Mouse (Mus musculus): ENCODE measurements around the gene Taar7a. TPM values are rescaled to one million over a fixed set of nuclear protein-coding genes. Genes with fewer than 3 reads are reported as not detected.

Gene Taar7a
- not detected for polyA plus RNA-seq (2012; fragmentation: generic; extraction: Trizol)

GRCm38 (mm10) chr10:23993381-23993780, at the start of gene Taar7a:
TSS of gene Taar7a (minus strand) at chr10:23993481.
- Histone ChIP-seq H3K4me3 (no peak within 1 kb of the TSS), H3ac (ENCODE audit: control insufficient read depth, insufficient read length) (no peak within 1 kb of the TSS), H3K27me3 (ENCODE audit: control insufficient read depth, insufficient read depth, insufficient read length) (peaks cover 5% of the 10 kb centered on the region), H3K79me2 (ENCODE audit: control insufficient read depth, insufficient read depth) (no peaks in the 10 kb centered on the region), H3K36me3 (ENCODE audit: control insufficient read depth, insufficient read depth) (no peaks in the 10 kb centered on the region), H3K4me2 (ENCODE audit: low read depth) (no peak within 1 kb of the TSS)
- TF ChIP-seq REST (IDR thresholded peaks at IDR 0.05; ENCODE audit: insufficient read depth, insufficient read length) (no peak), POLR2A (IDR thresholded peaks at IDR 0.05; ENCODE audit: insufficient read length, low read depth) (no peak), TCF12 (IDR thresholded peaks at IDR 0.05; ENCODE audit: insufficient read depth, poor library complexity, severe bottlenecking) (no peak), CEBPB (IDR thresholded peaks at IDR 0.05; ENCODE audit: insufficient read depth, poor library complexity, severe bottlenecking) (no peak), MAX (IDR thresholded peaks at IDR 0.05; ENCODE audit: low read depth) (no peak), TCF3 (IDR thresholded peaks at IDR 0.05; ENCODE audit: insufficient read length, low read depth) (no peak)

DNA sequence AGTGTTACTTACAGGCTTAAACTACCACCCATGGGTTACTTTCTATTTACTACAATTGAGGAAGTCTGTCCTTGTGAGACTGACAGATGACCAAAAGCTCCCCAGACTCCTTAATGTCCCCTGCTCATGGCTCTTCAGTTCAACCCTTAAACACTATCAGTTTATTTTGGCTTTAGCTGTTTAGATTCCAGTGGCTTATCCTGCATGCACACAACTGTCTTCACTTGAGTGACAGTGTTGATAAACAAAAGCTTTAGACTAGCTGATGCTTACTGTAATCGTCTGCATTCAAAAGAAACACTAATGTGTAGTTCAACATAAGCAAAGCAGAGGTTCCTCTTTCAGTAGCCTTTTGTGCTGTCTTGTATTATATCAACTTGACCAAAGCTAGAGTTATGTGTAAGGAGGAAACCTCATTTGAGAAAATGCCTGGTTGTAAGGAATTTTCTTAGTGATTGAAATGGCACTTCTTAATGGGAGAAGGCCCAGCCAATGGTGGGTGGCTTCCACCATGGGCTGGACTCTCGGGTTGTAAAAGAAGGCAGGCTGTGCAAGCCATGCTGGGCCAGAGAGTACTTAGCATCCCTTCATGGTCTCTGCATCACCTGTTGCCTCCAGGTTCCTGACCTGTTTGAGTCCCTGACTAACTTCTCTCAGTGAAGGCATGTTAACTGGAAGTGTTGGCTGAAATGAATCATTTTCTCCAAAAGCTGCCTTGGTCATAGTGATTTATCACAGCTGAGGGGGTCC, 47.0 kb upstream of the Taar7a start:
- no peaks in the 10 kb centered on the region for H3K79me2 ChIP-seq (ENCODE audit: control insufficient read depth, insufficient read depth)
- H3K4me2 ChIP-seq (ENCODE audit: low read depth), result no peak overlapping the region
- H3K36me3 ChIP-seq (ENCODE audit: control insufficient read depth, insufficient read depth), result no peaks in the 10 kb centered on the region
- no peak for TF ChIP-seq E2F4 (IDR thresholded peaks at IDR 0.05; ENCODE audit: insufficient read depth)
- no peak for TF ChIP-seq REST (IDR thresholded peaks at IDR 0.05; ENCODE audit: insufficient read depth, insufficient read length)
- no peak for TF ChIP-seq MYOG (IDR thresholded peaks at IDR 0.05; ENCODE audit: control insufficient read depth in 1 of 3, insufficient read depth in 1 of 3, insufficient read length in 2 of 3, low read depth in 2 of 3)
- no peak for TF ChIP-seq USF1 (IDR thresholded peaks at IDR 0.05; ENCODE audit: low read depth)
- no peak for TF ChIP-seq TCF12 (IDR thresholded peaks at IDR 0.05; ENCODE audit: insufficient read depth, poor library complexity, severe bottlenecking)
- H3K27me3 ChIP-seq (ENCODE audit: control insufficient read depth, insufficient read depth, insufficient read length), result no peaks in the 10 kb centered on the region
- no peak overlapping the region for H3K4me3 ChIP-seq
- H3ac ChIP-seq (ENCODE audit: control insufficient read depth, insufficient read length), result no peak overlapping the region

GRCm38 (mm10) chr10:24037314-24037713, 44.0 kb upstream of the Taar7a start, which contains the start of gene Taar7e:
TSS of gene Taar7e (plus strand) at chr10:24037614.
- Histone ChIP-seq H3K4me3 (no peak within 1 kb of the TSS), H3ac (ENCODE audit: control insufficient read depth, insufficient read length) (no peak within 1 kb of the TSS), H3K79me2 (ENCODE audit: control insufficient read depth, insufficient read depth) (no peaks in the 10 kb centered on the region), H3K27me3 (ENCODE audit: control insufficient read depth, insufficient read depth, insufficient read length) (no peaks in the 10 kb centered on the region), H3K36me3 (ENCODE audit: control insufficient read depth, insufficient read depth) (no peaks in the 10 kb centered on the region), H3K4me2 (ENCODE audit: low read depth) (no peak within 1 kb of the TSS)
- TF ChIP-seq CEBPB (IDR thresholded peaks at IDR 0.05; ENCODE audit: insufficient read depth, poor library complexity, severe bottlenecking) (no peak), MYOG (IDR thresholded peaks at IDR 0.05; ENCODE audit: control insufficient read depth in 1 of 3, insufficient read depth in 1 of 3, insufficient read length in 2 of 3, low read depth in 2 of 3) (no peak), USF1 (IDR thresholded peaks at IDR 0.05; ENCODE audit: low read depth) (no peak), SRF (IDR thresholded peaks at IDR 0.05; ENCODE audit: control insufficient read depth, insufficient read length, low read depth) (no peak), REST (IDR thresholded peaks at IDR 0.05; ENCODE audit: insufficient read depth, insufficient read length) (no peak), TCF12 (IDR thresholded peaks at IDR 0.05; ENCODE audit: insufficient read depth, poor library complexity, severe bottlenecking) (no peak), MYOD1 (IDR thresholded peaks at IDR 0.05; ENCODE audit: control insufficient read depth in 1 of 3, insufficient read length in 2 of 3, low read depth in 2 of 3) (no peak), POLR2AphosphoS2 (IDR thresholded peaks at IDR 0.05; ENCODE audit: insufficient read length, low read depth) (no peak), MAX (IDR thresholded peaks at IDR 0.05; ENCODE audit: low read depth) (no peak), TCF3 (IDR thresholded peaks at IDR 0.05; ENCODE audit: insufficient read length, low read depth) (no peak), E2F4 (IDR thresholded peaks at IDR 0.05; ENCODE audit: insufficient read depth) (no peak), POLR2A (IDR thresholded peaks at IDR 0.05; ENCODE audit: insufficient read length, low read depth) (no peak)

- TF ChIP-seq E2F4 (IDR thresholded peaks at IDR 0.05; ENCODE audit: insufficient read depth) (no peak), TCF3 (IDR thresholded peaks at IDR 0.05; ENCODE audit: insufficient read length, low read depth) (no peak), USF1 (IDR thresholded peaks at IDR 0.05; ENCODE audit: low read depth) (no peak), MYOG (IDR thresholded peaks at IDR 0.05; ENCODE audit: control insufficient read depth in 1 of 3, insufficient read depth in 1 of 3, insufficient read length in 2 of 3, low read depth in 2 of 3) (no peak), MAX (IDR thresholded peaks at IDR 0.05; ENCODE audit: low read depth) (no peak), MYOD1 (IDR thresholded peaks at IDR 0.05; ENCODE audit: control insufficient read depth in 1 of 3, insufficient read length in 2 of 3, low read depth in 2 of 3) (no peak)
- H3K4me3 ChIP-seq, result no peak overlapping the region
These were observed 38.1 kb upstream of the Taar7a start for GRCm38 (mm10) chr10:24031347-24031746.

GRCm38 (mm10) chr10:24026922-24027321, 33.6 kb upstream of the Taar7a start, which contains the start of gene Taar7d:
TSS of gene Taar7d (plus strand) at chr10:24027222.
- Histone ChIP-seq H3K79me2 (ENCODE audit: control insufficient read depth, insufficient read depth) (no peaks in the 10 kb centered on the region), H3K4me2 (ENCODE audit: low read depth) (no peak within 1 kb of the TSS), H3K27me3 (ENCODE audit: control insufficient read depth, insufficient read depth, insufficient read length) (no peaks in the 10 kb centered on the region), H3K4me3 (no peak within 1 kb of the TSS), H3ac (ENCODE audit: control insufficient read depth, insufficient read length) (no peak within 1 kb of the TSS), H3K36me3 (ENCODE audit: control insufficient read depth, insufficient read depth) (no peaks in the 10 kb centered on the region)
- TF ChIP-seq POLR2A (IDR thresholded peaks at IDR 0.05; ENCODE audit: insufficient read length, low read depth) (no peak), TCF3 (IDR thresholded peaks at IDR 0.05; ENCODE audit: insufficient read length, low read depth) (no peak), REST (IDR thresholded peaks at IDR 0.05; ENCODE audit: insufficient read depth, insufficient read length) (no peak), MAX (IDR thresholded peaks at IDR 0.05; ENCODE audit: low read depth) (no peak), USF1 (IDR thresholded peaks at IDR 0.05; ENCODE audit: low read depth) (no peak)

More at GRCm38 (mm10) chr10:24031347-24031746, 38.1 kb upstream of the Taar7a start:
- H3K79me2 ChIP-seq (ENCODE audit: control insufficient read depth, insufficient read depth), result no peaks in the 10 kb centered on the region
- no peak overlapping the region for H3ac ChIP-seq (ENCODE audit: control insufficient read depth, insufficient read length)
- H3K4me2 ChIP-seq (ENCODE audit: low read depth), result no peak overlapping the region
- no peaks in the 10 kb centered on the region for H3K27me3 ChIP-seq (ENCODE audit: control insufficient read depth, insufficient read depth, insufficient read length)
- no peaks in the 10 kb centered on the region for H3K36me3 ChIP-seq (ENCODE audit: control insufficient read depth, insufficient read depth)

All from myocyte (in vitro differentiated cells).